24 mouse cellular contexts compared by ENCODE assay signal in genomic region chr10:14020253-14020652, GRCm38 (mm10). TPM values are rescaled to one million over a fixed set of nuclear protein-coding genes. Genes with fewer than 3 reads are reported as not detected.
DNase-seq lines count a peak whose midpoint lies in the region; ATAC-seq and TF ChIP-seq lines count a peak whose summit lies in the region.
"Had no signal": no experiment of that assay in that cellular context is flagged by ENCODE, and none has a peak within 500 bp of the region (broad histone marks: within the 10 kb centered on the region; RNA-seq: fewer than 3 reads in every experiment).

No protein-coding gene starts in this region.

- H3K27me3 ChIP-seq in forebrain, embryonic 16.5 days (replicated peaks; ENCODE audit: control insufficient read depth, insufficient read depth, low read length), result no peaks in the 10 kb centered on the region
- no peaks in the 10 kb centered on the region for H3K27me3 ChIP-seq in forebrain, embryonic 10.5 days (ENCODE audit: poor library complexity, severe bottlenecking)
- H3K27me3 ChIP-seq in heart, embryonic 13.5 days (replicated peaks), result no peaks in the 10 kb centered on the region
- H3K27me3 ChIP-seq in lung, embryonic 16.5 days (ENCODE audit: control insufficient read depth, insufficient read depth, low read depth, low read length), result no peaks in the 10 kb centered on the region
- H3K27me3 ChIP-seq: hindbrain, embryonic 15.5 days; intestine, embryonic 15.5 days; midbrain, embryonic 15.5 days; stomach, embryonic 15.5 days had no signal

- 52% methylated on average over 7 of the region's 7 CpGs for WGBS in forebrain, embryonic 16.5 days
- 72% methylated on average over 7 of the region's 7 CpGs for WGBS in forebrain, embryonic 10.5 days
- WGBS in heart, embryonic 13.5 days, result 15% methylated on average over 7 of the region's 7 CpGs
- WGBS in lung, embryonic 16.5 days, result 38% methylated on average over 7 of the region's 7 CpGs

- H3K9ac ChIP-seq in forebrain, embryonic 16.5 days (replicated peaks; ENCODE audit: low read depth, low read length), result no peak overlapping the region
- H3K9ac ChIP-seq in heart, embryonic 13.5 days, result no peak overlapping the region
- H3K9ac ChIP-seq in lung, embryonic 16.5 days (ENCODE audit: low read length), result no peak overlapping the region
- H3K9ac ChIP-seq: hindbrain, embryonic 15.5 days; intestine, embryonic 15.5 days; liver, postnatal 0 days; midbrain, embryonic 15.5 days; stomach, embryonic 15.5 days had no signal

- intact Hi-C loops in heart, postnatal 25 days (cut with DNase I), result no loop called here

- no peak for DNase-seq in forebrain, embryonic 10.5 days (ENCODE audit: extremely low spot score, low spot score)
- DNase-seq in heart, postnatal 25 days (ENCODE audit: low spot score), result no peak
- DNase-seq in lung, postnatal 36 days, result no peak
- no peak for DNase-seq in ovary, adult 18-20 months (ENCODE audit: low spot score)
- DNase-seq: adrenal gland, postnatal 36 days; cerebellum, adult 18-20 months; cerebellum, postnatal 25 days; kidney, postnatal 36 days; layer of hippocampus, adult 9-11 months; liver, postnatal 0 days; retina, postnatal 1 day; thymus, adult 2 months had no signal

- no peak overlapping the region for H3K4me3 ChIP-seq in forebrain, embryonic 16.5 days (replicated peaks; ENCODE audit: low read length)
- no peak overlapping the region for H3K4me3 ChIP-seq in forebrain, embryonic 10.5 days
- no peak overlapping the region for H3K4me3 ChIP-seq in heart, embryonic 13.5 days
- no peak overlapping the region for H3K4me3 ChIP-seq in lung, embryonic 16.5 days (ENCODE audit: low read length)
- H3K4me3 ChIP-seq in cortical plate, adult 2 months (ENCODE audit: insufficient read depth, low read length), result no peak overlapping the region
- H3K4me3 ChIP-seq: embryonic facial prominence, embryonic 10.5 days; hindbrain, embryonic 15.5 days; intestine, embryonic 15.5 days; limb, embryonic 10.5 days; midbrain, embryonic 15.5 days; stomach, embryonic 15.5 days had no signal

- H3K4me1 ChIP-seq in forebrain, embryonic 16.5 days (replicated peaks; ENCODE audit: control insufficient read depth, insufficient read depth, low read length), result peaks cover 13% of the 10 kb centered on the region
- peaks cover 20% of the 10 kb centered on the region for H3K4me1 ChIP-seq in forebrain, embryonic 10.5 days
- peaks cover 68% of the 10 kb centered on the region for H3K4me1 ChIP-seq in heart, embryonic 13.5 days
- H3K4me1 ChIP-seq in lung, embryonic 16.5 days (replicated peaks; ENCODE audit: control insufficient read depth, insufficient read depth, low read length), result peaks cover 13% of the 10 kb centered on the region
- H3K4me1 ChIP-seq in cortical plate, adult 2 months (ENCODE audit: control insufficient read depth, insufficient read depth, low read length), result peaks cover 15% of the 10 kb centered on the region

- H3K36me3 ChIP-seq in forebrain, embryonic 16.5 days (ENCODE audit: control insufficient read depth, insufficient read depth), result no peaks in the 10 kb centered on the region
- H3K36me3 ChIP-seq in forebrain, embryonic 10.5 days (replicated peaks), result no peaks in the 10 kb centered on the region
- no peaks in the 10 kb centered on the region for H3K36me3 ChIP-seq in heart, embryonic 13.5 days
- H3K36me3 ChIP-seq in lung, embryonic 16.5 days (ENCODE audit: control insufficient read depth, insufficient read depth, low read length), result no peaks in the 10 kb centered on the region
- H3K36me3 ChIP-seq: embryonic facial prominence, embryonic 10.5 days; G1E; hindbrain, embryonic 15.5 days; intestine, embryonic 15.5 days; limb, embryonic 10.5 days; midbrain, embryonic 15.5 days; stomach, embryonic 15.5 days had no signal

- no peak for TF ChIP-seq CTCF in cortical plate, adult 2 months (IDR thresholded peaks at IDR 0.05; ENCODE audit: extremely low read depth, insufficient read depth, low read length)

- H3K9me3 ChIP-seq in forebrain, embryonic 16.5 days (ENCODE audit: control insufficient read depth, low read length), result no peaks in the 10 kb centered on the region
- H3K9me3 ChIP-seq in forebrain, embryonic 10.5 days, result no peaks in the 10 kb centered on the region
- no peaks in the 10 kb centered on the region for H3K9me3 ChIP-seq in heart, embryonic 13.5 days
- H3K9me3 ChIP-seq in lung, embryonic 16.5 days (ENCODE audit: control insufficient read depth, low read length), result no peaks in the 10 kb centered on the region
- H3K9me3 ChIP-seq: embryonic facial prominence, embryonic 10.5 days; G1E; hindbrain, embryonic 15.5 days; intestine, embryonic 15.5 days; limb, embryonic 10.5 days; midbrain, embryonic 15.5 days; stomach, embryonic 15.5 days had no signal

- no peak overlapping the region for H3K4me2 ChIP-seq in forebrain, embryonic 16.5 days (ENCODE audit: low read length)
- peak overlapping the region; percentile 33 for H3K4me2 ChIP-seq in heart, embryonic 13.5 days
- no peak overlapping the region for H3K4me2 ChIP-seq in lung, embryonic 16.5 days (ENCODE audit: low read depth, low read length)
- H3K4me2 ChIP-seq: hindbrain, embryonic 15.5 days; intestine, embryonic 15.5 days; midbrain, embryonic 15.5 days; stomach, embryonic 15.5 days had no signal

- H3K27ac ChIP-seq in forebrain, embryonic 16.5 days (ENCODE audit: low read length), result no peak overlapping the region
- no peak overlapping the region for H3K27ac ChIP-seq in forebrain, embryonic 10.5 days
- H3K27ac ChIP-seq in heart, embryonic 13.5 days (replicated peaks), result no peak overlapping the region; the same call in 1 of the 2 replicates
- no peak overlapping the region for H3K27ac ChIP-seq in lung, embryonic 16.5 days (ENCODE audit: low read length)
- H3K27ac ChIP-seq in cortical plate, adult 2 months (ENCODE audit: insufficient read depth, low read length), result peak overlapping the region; percentile 59; the same call in 1 of the 2 replicates
- H3K27ac ChIP-seq: embryonic facial prominence, embryonic 10.5 days; hindbrain, embryonic 15.5 days; intestine, embryonic 15.5 days; limb, embryonic 10.5 days; midbrain, embryonic 15.5 days; stomach, embryonic 15.5 days had no signal

- TF ChIP-seq POLR2A in cortical plate, adult 2 months (IDR thresholded peaks at IDR 0.05; ENCODE audit: extremely low read depth, insufficient read depth, low read length), result no peak

- ATAC-seq in forebrain, embryonic 16.5 days, result 0 out of 2 replicates have a peak, but pooled peaks have one; percentile 35
- ATAC-seq in heart, embryonic 13.5 days (ENCODE audit: extremely low read depth, insufficient number of reproducible peaks, low FRiP score, low TSS enrichment), result no peak
- ATAC-seq in lung, embryonic 16.5 days (ENCODE audit: low read depth), result peak; percentile 45; the same call in 1 of the 2 replicates
- ATAC-seq: forebrain, embryonic 14.5 days; intestine, embryonic 15.5 days; liver, postnatal 0 days; midbrain, embryonic 15.5 days had no signal

RNA-seq across cellular contexts. Expression of gene Hivep2, which starts 54.4 kb away (rescaled TPM):
- 31.0 and 36.3 TPM in 2 replicates for polyA plus RNA-seq in forebrain, embryonic 16.5 days (2015; fragmentation: Nextera tagmentation; extraction: Ambion mirVana)
- polyA plus RNA-seq in forebrain, embryonic 10.5 days (2016; fragmentation: Nextera tagmentation; extraction: Ambion mirVana), result 1.0 TPM in 2 replicates
- 3.8 and 4.2 TPM in 2 replicates for polyA plus RNA-seq in heart, embryonic 13.5 days (2015; fragmentation: Nextera tagmentation; extraction: Ambion mirVana)
- total RNA-seq in heart, postnatal 25 days (2021), result 10 to 100 TPM; 17.8 to 28.8 TPM
- polyA plus RNA-seq in lung, embryonic 16.5 days (2015; fragmentation: Nextera tagmentation; extraction: Ambion mirVana), result 4.7 and 5.6 TPM in 2 replicates
- polyA plus RNA-seq in cortical plate, adult 2 months (2012; rRNA removed), result 101 and 113 TPM in 2 replicates
- polyA plus RNA-seq: G1E had no signal
